10 mouse cellular contexts compared by ENCODE assay signal in the genomic region with DNA sequence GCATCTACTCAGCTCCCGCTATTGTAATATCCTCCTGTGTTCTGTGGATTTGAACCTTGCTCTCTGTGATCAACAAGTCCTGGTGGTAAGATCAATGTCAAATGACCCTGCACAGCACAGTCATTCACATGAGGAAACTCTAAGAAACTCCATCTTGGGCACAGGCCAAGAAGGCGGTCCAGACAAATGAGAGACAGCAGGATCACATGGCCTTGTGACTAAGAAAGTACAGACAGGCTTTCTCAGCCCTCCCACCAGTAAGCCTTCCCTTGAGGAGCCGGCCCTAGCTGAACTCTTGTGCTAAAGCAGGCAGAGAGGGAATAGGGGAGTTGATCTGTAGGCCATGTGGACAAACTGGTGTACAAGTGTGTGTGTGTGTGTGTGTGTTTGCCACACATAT. TPM values are rescaled to one million over a fixed set of nuclear protein-coding genes. Genes with fewer than 3 reads are reported as not detected.
DNase-seq lines count a peak whose midpoint lies in the region; ATAC-seq lines count a peak whose summit lies in the region.
"Had no signal": no experiment of that assay in that cellular context is flagged by ENCODE, and none has a peak within 500 bp of the region (broad histone marks: within the 10 kb centered on the region; RNA-seq: fewer than 3 reads in every experiment).

No protein-coding gene starts in this region.

- no peak overlapping the region for H3K4me2 ChIP-seq in kidney, embryonic 15.5 days
- no peak overlapping the region for H3K4me2 ChIP-seq in intestine, embryonic 15.5 days (replicated peaks)
- H3K4me2 ChIP-seq: embryonic facial prominence, embryonic 13.5 days had no signal

- peak; percentile 47 for DNase-seq in kidney, adult 11 months
- peak; percentile 5 to 18 for DNase-seq in adrenal gland, postnatal 4 days (ENCODE audit: low spot score in 2 of 2)
- peak; percentile 61 for DNase-seq in lung, postnatal 25 days (ENCODE audit: low spot score)
- DNase-seq in frontal cortex, postnatal 36 days (ENCODE audit: low spot score in 2 of 2): no peak
- DNase-seq in frontal cortex, postnatal 14 days (ENCODE audit: low spot score in 2 of 2): no peak

- H3K27me3 ChIP-seq in kidney, embryonic 15.5 days: no peaks in the 10 kb centered on the region
- no peaks in the 10 kb centered on the region for H3K27me3 ChIP-seq in intestine, embryonic 15.5 days (replicated peaks)
- H3K27me3 ChIP-seq: embryonic facial prominence, embryonic 13.5 days had no signal

- no peak overlapping the region for H3K4me3 ChIP-seq in kidney, embryonic 15.5 days (replicated peaks)
- no peak overlapping the region for H3K4me3 ChIP-seq in intestine, embryonic 15.5 days (replicated peaks)
- H3K4me3 ChIP-seq: embryonic facial prominence, embryonic 13.5 days had no signal

- H3K27ac ChIP-seq in kidney, embryonic 15.5 days: no peak overlapping the region
- no peak overlapping the region for H3K27ac ChIP-seq in intestine, embryonic 15.5 days
- H3K27ac ChIP-seq: liver, embryonic 14.5 days had no signal

- 68% methylated on average over 3 of the region's 3 CpGs for WGBS in kidney, embryonic 15.5 days
- WGBS in intestine, embryonic 15.5 days: 70% methylated on average over 3 of the region's 3 CpGs

- H3K9ac ChIP-seq in kidney, embryonic 15.5 days: no peak overlapping the region
- H3K9ac ChIP-seq in intestine, embryonic 15.5 days: no peak overlapping the region
- H3K9ac ChIP-seq: embryonic facial prominence, embryonic 13.5 days; liver, embryonic 14.5 days had no signal

- peaks cover 14% of the 10 kb centered on the region; the same call in 1 of the 2 replicates for H3K4me1 ChIP-seq in kidney, embryonic 15.5 days
- H3K4me1 ChIP-seq in intestine, embryonic 15.5 days (replicated peaks): no peaks in the 10 kb centered on the region

- no peak for ATAC-seq in kidney, embryonic 15.5 days (replicated peaks; ENCODE audit: low FRiP score)
- peak; percentile 68 for ATAC-seq in intestine, embryonic 15.5 days
- ATAC-seq in CD4-positive, CD25-positive, alpha-beta regulatory T cell, adult 4 months: no peak

- H3K36me3 ChIP-seq in kidney, embryonic 15.5 days: 0 out of 2 replicates have a peak, but pooled peaks cover 5% of the 10 kb centered on the region
- no peaks in the 10 kb centered on the region for H3K36me3 ChIP-seq in intestine, embryonic 15.5 days
- H3K36me3 ChIP-seq: embryonic facial prominence, embryonic 13.5 days had no signal

- H3K9me3 ChIP-seq in kidney, embryonic 15.5 days (replicated peaks): no peaks in the 10 kb centered on the region
- H3K9me3 ChIP-seq in intestine, embryonic 15.5 days: no peaks in the 10 kb centered on the region
- H3K9me3 ChIP-seq: embryonic facial prominence, embryonic 13.5 days had no signal

RNA-seq across cellular contexts. Expression of a gene that starts 49.4 kb away (rescaled TPM):
- 18.7 and 18.9 TPM in 2 replicates for polyA plus RNA-seq in kidney, embryonic 15.5 days (2015; fragmentation: Nextera tagmentation; extraction: Ambion mirVana)
- 10 to 100 TPM; 42.0 to 44.5 TPM for total RNA-seq in adrenal gland, postnatal 4 days (2021)
- polyA plus RNA-seq in intestine, embryonic 15.5 days (2015; fragmentation: Nextera tagmentation; extraction: Ambion mirVana): 11.2 and 11.9 TPM in 2 replicates
- not detected for polyA plus RNA-seq in CD4-positive, CD25-positive, alpha-beta regulatory T cell, adult 4 months (2017; shearing (Covaris generic))

Comparison
In these comparisons a context has a peak if more than half of its experiments do, and no peak if none do; other contexts are left out.
1. DNase-seq: peak in kidney, adult 11 months (single experiment), adrenal gland, postnatal 4 days (2 of 2) and lung, postnatal 25 days (single experiment); none in frontal cortex, postnatal 36 days (0 of 2) and frontal cortex, postnatal 14 days (0 of 2).
2. RNA of a gene that starts 49.4 kb away (polyA plus RNA-seq): 18.7 to 18.9 TPM in kidney, embryonic 15.5 days and 11.2 to 11.9 TPM in intestine, embryonic 15.5 days; not detected in CD4-positive, CD25-positive, alpha-beta regulatory T cell, adult 4 months; every median in the first group is over 10 times any median in the second.